Mouse (Mus musculus) E14TG2a.4 (cell line): ENCODE data around the gene Smim5.

Source experiments
- CTCF ChIP-seq: conservative IDR thresholded peaks from 2 replicates; pipeline ENCODE4 v1.5.1; 2014; ENCODE audit warnings: low read length
- NANOG ChIP-seq: IDR thresholded peaks from 2 replicates; pipeline ENCODE4 v1.6.1; 2014; ENCODE audit warnings: borderline replicate concordance, low read length, mixed read lengths

- TF ChIP-seq CTCF, result no peak
- no peak for TF ChIP-seq NANOG
Measured at GRCm38 (mm10) chr11:115906116-115906515, 6.3 kb downstream of the Smim5 start.
